Mouse (Mus musculus): ENCODE measurements around the gene Dolk.

The Dolk gene

DNA sequence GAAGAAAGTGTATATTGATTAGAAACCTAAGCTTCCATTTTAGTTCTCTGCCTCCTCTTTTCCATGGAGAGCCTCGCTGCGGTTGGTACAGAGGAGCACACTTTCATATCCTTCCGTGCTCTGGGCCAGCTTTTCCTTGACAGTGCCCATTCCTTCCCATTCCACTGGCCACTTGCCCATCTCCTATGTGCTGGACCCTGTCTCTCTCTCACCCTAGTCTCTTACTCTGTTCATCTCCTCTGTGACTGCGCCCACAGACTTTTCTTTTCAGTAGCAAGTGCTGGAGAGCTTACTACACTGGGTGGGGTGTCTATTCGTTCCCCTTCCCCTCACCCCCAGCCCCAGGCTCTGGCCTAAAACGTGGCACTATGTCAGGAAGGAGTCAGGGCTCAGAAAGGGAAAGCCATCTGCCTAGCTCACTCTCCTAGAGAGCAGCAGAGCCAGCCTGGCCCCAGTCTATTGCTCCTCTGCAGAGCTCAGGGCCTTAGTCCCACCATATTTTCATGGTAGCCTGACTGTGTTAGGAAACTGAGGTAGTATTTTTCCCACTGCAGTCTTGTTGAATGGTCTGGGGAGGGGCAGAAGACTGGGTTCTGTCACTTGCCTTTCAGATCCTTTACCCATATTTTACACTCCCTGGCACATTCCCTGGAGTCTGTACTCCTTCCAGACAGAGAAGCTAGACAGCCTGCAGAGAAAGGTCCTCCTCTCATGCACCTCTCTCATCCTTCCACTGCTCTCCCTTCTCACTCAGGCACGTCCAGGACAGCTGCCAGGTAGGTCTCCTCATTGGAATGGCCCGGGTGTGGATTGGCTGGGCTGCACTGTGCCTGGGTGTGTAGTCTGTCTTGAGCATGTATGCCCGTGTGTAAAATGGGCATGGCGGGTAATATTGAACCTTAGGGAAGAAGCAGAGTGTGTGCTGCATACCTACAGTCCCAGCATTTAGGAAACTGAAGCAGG, 35.7 kb downstream of the Dolk start:
- no peak for DNase-seq (ENCODE audit: low read depth, low spot score)

DNA sequence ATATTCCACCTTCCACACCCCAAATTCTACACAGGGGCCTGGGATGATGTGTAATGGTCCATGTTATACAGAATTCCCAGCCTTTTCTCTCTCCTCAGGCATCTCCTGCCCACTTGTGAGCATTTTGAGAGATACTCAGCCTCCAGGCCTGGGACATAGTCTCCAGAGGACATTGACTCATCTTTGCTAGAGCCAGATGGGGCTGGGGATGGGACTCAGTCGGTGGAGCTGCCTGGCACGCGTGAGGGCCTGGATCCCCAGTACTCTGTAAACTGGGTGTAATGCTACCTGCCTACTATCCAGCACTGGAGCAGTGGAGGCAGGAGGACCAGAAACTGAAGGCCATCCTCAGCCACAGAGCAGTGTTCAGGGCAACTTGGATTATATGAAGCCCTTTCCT, 37.0 kb downstream of the Dolk start:
- DNase-seq (ENCODE audit: low read depth, low spot score): no peak

DNA sequence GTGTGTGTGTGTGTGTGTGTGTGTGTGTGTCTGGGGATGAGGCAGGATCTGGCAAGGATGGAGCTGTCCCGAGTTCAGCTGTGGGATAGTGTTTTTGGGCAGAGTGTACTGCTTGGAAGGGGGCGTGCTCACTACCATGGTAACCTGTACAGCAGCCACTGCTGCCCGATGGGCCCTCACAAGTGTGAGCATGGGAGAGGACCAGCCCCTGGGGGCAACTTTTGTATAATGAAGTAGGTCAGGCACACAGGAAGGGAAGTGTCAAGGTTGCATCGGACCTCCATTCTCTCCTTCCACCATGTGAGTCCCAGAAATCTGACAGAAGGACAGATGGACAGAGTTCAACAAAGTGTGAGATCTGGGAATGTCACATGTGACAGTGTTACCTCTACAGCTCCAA, 38.5 kb downstream of the Dolk start:
- no peak for DNase-seq (ENCODE audit: low read depth, low spot score)

DNA sequence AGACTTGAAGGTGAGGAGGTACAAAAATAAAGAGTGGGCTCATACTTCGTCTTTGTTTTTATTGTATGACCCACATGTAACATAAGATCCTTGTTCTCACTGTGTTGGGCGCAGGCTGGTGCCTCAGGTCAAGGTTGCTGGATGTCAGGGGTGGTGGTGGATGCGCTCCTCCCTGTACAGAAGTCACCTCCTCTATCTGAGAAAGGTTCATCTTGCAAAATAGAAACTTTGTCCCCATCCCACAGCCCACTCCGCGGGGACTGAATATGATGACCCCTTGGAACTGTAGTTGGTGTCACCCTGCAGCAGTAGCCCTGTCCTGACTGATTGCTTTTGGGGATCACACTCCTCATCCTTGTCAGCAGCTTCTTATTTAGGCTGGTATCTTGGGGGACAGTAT, 39.1 kb downstream of the Dolk start:
- no peak for DNase-seq (ENCODE audit: low read depth, low spot score)

DNA sequence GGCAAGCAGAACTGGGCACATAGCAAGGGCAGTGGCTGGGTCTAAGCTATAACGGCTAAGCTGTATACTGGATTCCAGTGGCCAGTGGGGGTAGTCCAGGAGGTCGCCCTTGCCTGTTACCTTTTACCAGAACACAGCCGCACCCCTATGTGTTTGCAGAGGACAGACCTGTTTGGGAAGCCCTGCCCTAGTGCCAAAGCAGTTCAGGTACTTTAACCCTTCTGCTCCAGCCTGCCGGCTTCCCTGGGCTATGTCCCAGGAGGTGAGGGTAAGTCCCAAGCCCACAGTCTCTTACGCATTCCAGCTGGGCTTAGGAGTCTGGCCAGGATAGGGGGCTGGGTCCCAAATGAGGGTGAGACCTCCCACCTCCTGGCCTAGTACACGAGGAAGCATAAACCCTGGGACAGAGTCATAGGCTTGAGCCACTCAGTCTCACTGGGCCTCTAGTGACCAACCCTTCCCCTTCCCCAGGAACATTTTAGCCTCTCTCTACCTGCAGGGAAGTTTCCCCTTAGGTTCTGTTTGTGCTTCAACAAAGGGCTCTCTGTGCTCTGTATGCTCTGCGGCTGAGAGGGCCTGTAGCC, 41.4 kb downstream of the Dolk start:
- no peak for DNase-seq (ENCODE audit: low read depth, low spot score)

DNA sequence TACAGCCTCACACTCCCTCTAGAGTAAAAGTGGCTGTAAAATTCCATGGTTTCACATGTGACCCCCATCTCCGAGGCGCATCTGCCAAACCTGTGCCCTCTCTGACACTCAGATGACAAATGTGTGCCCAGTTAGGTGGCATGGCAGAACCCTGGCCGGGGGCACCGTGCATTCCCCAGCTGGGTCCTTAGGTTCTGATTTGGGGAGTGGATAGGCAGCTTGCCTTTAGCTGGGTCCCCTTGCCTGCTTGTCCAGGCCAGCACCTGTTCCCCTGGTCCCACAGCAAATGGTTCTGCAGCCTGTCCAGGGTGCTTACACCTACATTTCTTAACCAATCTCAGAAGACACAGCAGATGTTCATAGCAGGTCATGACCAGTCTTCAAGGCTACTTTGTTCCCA, 42.7 kb downstream of the Dolk start:
- no peak for DNase-seq (ENCODE audit: low read depth, low spot score)

DNA sequence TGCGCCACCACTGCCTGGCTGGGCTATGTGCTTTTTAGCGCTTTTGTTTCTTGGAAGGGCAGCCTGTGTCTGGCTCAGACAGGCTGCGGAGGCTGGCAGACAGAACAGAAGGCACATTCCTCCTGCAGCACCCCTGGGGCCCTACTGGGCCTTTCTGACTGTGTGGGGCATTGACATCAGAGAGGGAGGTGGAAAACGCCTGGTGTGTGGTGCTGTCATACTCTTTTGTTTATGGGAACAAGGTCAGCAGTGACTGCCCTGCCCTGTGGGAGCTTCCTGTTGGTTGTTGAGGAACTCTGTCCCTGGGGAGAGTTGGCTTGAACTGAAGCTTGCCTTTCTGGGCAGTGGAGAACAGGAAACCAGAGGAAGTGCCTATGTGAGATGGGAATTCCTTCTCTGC, 43.6 kb downstream of the Dolk start:
- DNase-seq (ENCODE audit: low read depth, low spot score): no peak

DNA sequence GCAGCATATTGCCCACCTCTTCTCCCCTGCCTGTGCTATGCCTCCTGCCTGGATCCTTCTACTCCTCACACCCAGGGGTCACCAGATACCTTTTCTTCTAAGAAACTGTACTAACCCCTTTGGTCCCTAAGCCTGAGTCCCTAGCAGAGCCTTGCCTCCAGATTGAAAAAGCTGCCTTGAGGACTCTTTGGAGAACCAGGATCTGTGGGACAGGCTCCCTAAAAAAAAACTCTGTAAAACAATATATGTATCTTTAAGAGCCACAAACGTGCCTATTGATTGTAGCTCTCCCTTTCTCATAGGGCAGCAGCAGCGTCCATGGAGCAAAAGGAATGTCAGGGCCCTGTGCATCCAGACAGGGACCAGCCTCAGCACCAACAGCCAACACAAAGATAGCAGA, 45.9 kb downstream of the Dolk start, which contains the start of gene Gm28035:
Gene Gm28035 (plus strand): TSS at position 301 of the 400 bp plus-strand sequence.
- DNase-seq (ENCODE audit: low read depth, low spot score): no peak

DNA sequence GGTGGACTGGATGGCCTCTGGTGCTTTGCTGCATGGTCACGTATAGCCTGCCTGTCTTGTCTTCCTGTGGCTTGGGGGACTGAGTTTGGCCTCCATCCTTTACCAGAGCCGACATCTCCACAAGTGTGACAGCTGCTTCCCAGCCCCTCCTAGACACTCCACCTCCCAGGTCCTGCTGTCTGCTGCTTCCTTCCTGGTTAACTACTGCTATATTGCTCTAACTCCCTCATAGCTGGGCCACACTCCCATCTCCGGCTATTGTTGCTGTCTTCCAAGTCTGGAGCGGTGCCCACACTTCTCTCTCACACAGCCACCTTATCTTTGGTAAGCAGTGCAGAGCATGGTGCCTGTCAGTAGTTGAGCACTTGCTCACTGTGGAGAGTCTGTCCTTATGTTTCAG, 46.4 kb downstream of the Dolk start:
- no peak for DNase-seq (ENCODE audit: low read depth, low spot score)

DNA sequence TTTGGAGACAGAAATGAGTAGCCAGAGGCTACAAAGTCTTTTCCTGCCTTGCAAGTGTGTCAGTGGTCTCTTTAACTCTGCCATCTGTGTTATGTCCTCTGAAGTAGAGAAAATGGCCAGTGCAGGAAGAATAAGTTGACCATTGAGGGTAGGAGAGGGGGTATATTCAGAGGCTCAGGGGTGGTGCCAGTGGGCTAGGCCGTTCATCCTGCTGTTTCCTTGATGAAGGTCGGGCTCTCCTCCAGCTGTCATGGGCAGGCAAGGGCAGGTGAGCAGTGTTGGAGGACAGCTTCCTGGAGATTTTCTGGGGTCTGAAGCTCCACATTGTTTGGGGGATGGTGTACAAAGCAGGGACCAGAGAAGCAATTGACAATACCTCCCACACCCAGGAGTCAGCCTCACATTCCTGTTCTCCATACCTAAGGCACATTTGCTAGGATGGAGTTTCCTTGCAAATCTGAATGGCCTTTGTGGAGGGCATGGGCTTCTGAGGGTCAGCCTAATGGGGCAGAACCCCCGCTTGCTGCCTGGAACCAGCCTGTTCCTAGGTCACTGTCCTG, 47.1 kb downstream of the Dolk start:
- no peak for DNase-seq (ENCODE audit: low read depth, low spot score)

DNA sequence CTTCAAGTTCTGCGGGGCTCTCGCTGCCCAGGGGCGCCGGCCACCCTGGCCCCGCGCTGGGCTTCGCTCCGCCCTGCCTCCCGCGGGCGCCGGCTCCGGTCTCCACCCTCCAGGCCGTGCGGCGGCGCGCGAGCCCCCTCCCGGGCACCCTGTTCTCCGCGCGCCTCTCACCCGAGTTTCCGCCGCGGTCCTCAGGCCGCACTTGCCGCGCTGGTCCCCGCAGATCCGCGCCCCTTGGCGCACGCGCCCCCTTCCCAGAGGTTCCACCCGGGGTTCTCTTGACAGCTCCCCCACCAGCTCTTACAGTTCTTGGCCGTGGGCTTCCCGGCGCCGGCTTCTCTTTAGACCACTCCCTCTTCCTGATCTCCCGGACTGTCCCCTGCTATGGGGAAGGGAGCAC, 48.3 kb downstream of the Dolk start:
- DNase-seq (ENCODE audit: low read depth, low spot score): no peak

DNA sequence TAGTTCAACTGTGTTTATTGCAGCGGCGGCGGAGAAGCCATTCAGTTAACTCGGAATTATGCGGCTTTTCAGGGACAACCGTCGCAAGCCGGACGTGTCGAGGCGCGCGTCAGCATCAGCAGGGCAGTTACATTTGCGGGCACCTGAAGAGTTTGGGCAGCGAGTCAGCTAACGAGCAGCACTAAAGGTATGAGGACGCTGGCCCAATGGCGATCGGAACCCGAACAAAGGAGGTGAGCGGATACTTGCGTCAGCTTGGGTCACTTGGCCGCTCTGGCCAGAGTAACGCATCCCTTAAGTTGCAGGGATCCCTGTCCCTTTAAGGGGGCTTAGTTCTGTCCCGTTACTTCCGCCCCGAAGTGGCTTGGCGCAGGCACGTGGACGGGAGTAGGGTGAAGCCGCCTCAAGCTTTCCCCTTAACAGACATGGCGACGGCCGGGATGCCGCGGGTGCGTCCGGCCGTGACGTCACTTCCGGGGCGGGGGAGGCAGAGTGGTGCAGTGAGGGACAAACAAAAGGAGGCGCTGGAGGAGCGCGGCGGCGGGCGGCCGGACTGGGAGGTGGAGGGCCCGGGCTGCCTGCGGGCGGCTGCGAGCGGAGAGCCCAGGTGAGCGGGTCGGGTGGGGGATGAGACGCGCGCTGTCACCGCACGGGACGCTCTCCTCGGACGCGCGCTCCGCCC, 48.8 kb downstream of the Dolk start, which contains the start of gene Lrrc8a:
Gene Lrrc8a (plus strand): TSS at position 517 of the 682 bp plus-strand sequence.
- DNase-seq (ENCODE audit: low read depth, low spot score): peak; percentile 97

DNA sequence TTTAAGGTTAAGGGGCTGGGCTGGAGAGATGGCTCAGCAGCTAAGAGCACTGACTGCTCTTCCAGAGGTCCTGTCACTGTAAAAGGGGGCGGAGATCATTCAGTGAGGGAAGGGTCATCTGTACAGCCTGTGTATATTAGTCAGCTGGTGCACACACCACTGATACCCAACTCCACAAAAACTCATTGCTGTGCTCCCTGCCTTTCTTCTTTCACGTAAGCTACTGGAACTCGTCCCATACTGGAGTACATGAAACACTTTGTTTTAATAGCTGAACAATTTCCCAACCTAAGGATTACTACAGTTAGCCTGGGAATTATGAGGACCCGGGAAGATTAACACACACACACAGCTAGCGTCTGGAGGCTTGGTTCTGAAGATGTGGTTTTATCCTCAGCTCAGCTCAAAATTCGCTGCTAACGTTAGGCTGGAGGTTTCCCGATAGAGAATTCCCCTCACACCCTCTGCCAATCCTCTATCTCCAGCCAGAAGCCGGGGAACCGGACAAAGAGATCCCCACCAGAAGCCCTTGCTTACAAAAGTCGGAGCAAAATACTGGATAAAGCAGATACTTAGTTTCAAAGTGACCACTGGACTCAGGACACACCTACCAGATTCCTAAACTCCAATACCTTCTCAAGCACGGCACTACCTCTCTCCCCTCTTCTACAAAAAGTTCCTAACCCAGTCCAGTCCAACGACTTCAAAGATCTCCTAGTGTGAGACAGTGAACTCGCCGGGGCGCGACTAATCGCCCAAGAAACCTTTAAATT, 49.5 kb downstream of the Dolk start:
- DNase-seq (ENCODE audit: low read depth, low spot score): no peak

DNA sequence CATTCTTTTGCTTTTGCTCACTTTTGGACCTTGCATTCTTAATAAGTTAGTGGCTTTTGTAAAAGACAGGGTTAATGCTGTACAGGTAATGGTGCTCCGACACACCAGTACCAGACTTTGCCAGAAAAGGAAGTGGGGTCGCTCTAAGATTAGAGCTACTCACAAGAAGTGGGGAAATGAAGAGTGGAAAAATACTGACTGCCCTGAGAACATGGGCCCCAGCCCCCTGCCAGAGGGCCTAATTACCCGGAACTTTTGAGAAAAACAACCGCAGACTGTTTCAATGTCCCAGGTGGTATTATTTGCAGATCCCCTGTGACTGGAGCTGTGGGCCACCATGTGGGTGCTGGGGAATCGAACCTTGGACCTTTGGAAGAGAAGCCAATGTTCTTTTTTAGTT, 50.5 kb downstream of the Dolk start:
- no peak for DNase-seq (ENCODE audit: low read depth, low spot score)
